20 mouse cellular contexts compared by ENCODE assay signal in the genomic region with DNA sequence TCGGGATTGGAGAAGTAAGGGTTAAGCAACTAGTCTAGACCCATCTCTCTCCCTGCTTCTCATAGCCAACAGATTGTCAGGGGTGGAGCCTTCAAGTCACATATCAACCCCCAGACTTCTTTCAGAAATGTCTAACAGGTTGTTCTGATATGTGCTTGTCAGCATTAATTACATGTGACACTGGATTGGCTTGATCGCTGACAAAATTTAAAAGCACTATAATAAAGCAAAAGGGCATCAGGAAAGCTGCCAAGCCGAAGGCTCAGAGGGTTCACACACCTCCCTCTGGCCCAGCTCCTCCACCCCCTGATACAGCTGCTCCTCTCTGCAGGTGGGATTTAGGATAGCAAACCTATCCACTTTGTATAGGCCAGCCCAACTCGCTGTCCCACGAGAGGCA.
DNase-seq lines count a peak whose midpoint lies in the region; ATAC-seq and TF ChIP-seq lines count a peak whose summit lies in the region.
"Had no signal": no experiment of that assay in that cellular context is flagged by ENCODE, and none has a peak within 500 bp of the region (broad histone marks: within the 10 kb centered on the region; RNA-seq: fewer than 3 reads in every experiment).

No protein-coding gene starts in this region.

- H3K4me3 ChIP-seq in heart, embryonic 16.5 days (ENCODE audit: low read length) = no peak overlapping the region
- H3K4me3 ChIP-seq in kidney, embryonic 14.5 days (ENCODE audit: low read length) = no peak overlapping the region
- H3K4me3 ChIP-seq in cerebellum, adult 2 months (replicated peaks; ENCODE audit: insufficient read depth, low read depth, low read length) = no peak overlapping the region
- H3K4me3 ChIP-seq: embryonic facial prominence, embryonic 15.5 days; heart, embryonic 10.5 days; midbrain, embryonic 13.5 days; myocyte had no signal

- peak overlapping the region; percentile 25; the same call in 1 of the 2 replicates for H3K27ac ChIP-seq in heart, embryonic 16.5 days (ENCODE audit: low read length)
- H3K27ac ChIP-seq in kidney, embryonic 14.5 days (ENCODE audit: low read depth, low read length) = no peak overlapping the region
- peak overlapping the region; percentile 24 for H3K27ac ChIP-seq in cerebellum, adult 2 months (ENCODE audit: insufficient read depth, low read length)
- H3K27ac ChIP-seq: embryonic facial prominence, embryonic 15.5 days; heart, embryonic 10.5 days; macrophage; midbrain, embryonic 13.5 days had no signal

- TF ChIP-seq POLR2A in cerebellum, adult 2 months (IDR thresholded peaks at IDR 0.05; ENCODE audit: borderline replicate concordance, insufficient read depth, low read length) = no peak

- H3K9ac ChIP-seq in heart, embryonic 16.5 days (ENCODE audit: low read length) = no peak overlapping the region
- no peak overlapping the region for H3K9ac ChIP-seq in kidney, embryonic 14.5 days (ENCODE audit: low read depth, low read length)
- H3K9ac ChIP-seq: embryonic facial prominence, embryonic 15.5 days; lung, embryonic 14.5 days; midbrain, embryonic 13.5 days had no signal

- no peak for TF ChIP-seq CTCF in cerebellum, adult 2 months (IDR thresholded peaks at IDR 0.05; ENCODE audit: borderline replicate concordance, insufficient read depth, low read depth, low read length)

- H3K27me3 ChIP-seq in heart, embryonic 16.5 days (ENCODE audit: control insufficient read depth, insufficient read depth, low read length) = no peaks in the 10 kb centered on the region
- H3K27me3 ChIP-seq in kidney, embryonic 14.5 days (ENCODE audit: control insufficient read depth, insufficient read depth, low read length) = no peaks in the 10 kb centered on the region
- no peaks in the 10 kb centered on the region for H3K27me3 ChIP-seq in cerebellum, adult 2 months (ENCODE audit: control insufficient read depth, insufficient read depth, low read length)
- H3K27me3 ChIP-seq: embryonic facial prominence, embryonic 15.5 days; midbrain, embryonic 13.5 days had no signal

- intact Hi-C loops in heart, postnatal 14 days (cut with DNase I) = no loop called here

- DNase-seq in heart, postnatal 14 days = no peak
- DNase-seq in kidney, adult 9 months = peak; percentile 88
- DNase-seq in cerebellum, adult 2 months = peak; percentile 44 to 57
- peak; percentile 38 to 55 for DNase-seq in cerebellum, postnatal 25 days
- no peak for DNase-seq in ovary, postnatal 36 days (ENCODE audit: low spot score)
- DNase-seq in urinary bladder, adult 2 months (ENCODE audit: low spot score) = no peak
- DNase-seq: adrenal gland, adult 2 months; gastrocnemius, postnatal 25 days; liver; lung, embryonic 14.5 days; thymus, postnatal 4 days had no signal

- no peaks in the 10 kb centered on the region for H3K9me3 ChIP-seq in heart, embryonic 16.5 days (replicated peaks; ENCODE audit: control insufficient read depth, low read length)
- no peaks in the 10 kb centered on the region for H3K9me3 ChIP-seq in kidney, embryonic 14.5 days (ENCODE audit: control insufficient read depth, low read length)
- H3K9me3 ChIP-seq: embryonic facial prominence, embryonic 15.5 days; heart, embryonic 10.5 days; midbrain, embryonic 13.5 days had no signal

- no peaks in the 10 kb centered on the region for H3K36me3 ChIP-seq in heart, embryonic 16.5 days (ENCODE audit: control insufficient read depth, insufficient read depth)
- no peaks in the 10 kb centered on the region for H3K36me3 ChIP-seq in kidney, embryonic 14.5 days (ENCODE audit: control insufficient read depth, insufficient read depth, low read length)
- H3K36me3 ChIP-seq: embryonic facial prominence, embryonic 15.5 days; heart, embryonic 10.5 days; midbrain, embryonic 13.5 days had no signal

- WGBS in heart, embryonic 16.5 days = 49% methylated on average over 5 of the region's 5 CpGs
- WGBS in kidney, embryonic 14.5 days = 62% methylated on average over 5 of the region's 5 CpGs
- 10% methylated on average over 5 of the region's 5 CpGs for WGBS in cerebellum, adult 2 months

- ATAC-seq in heart, embryonic 16.5 days (replicated peaks; ENCODE audit: extremely low read depth, insufficient read depth, low FRiP score) = peak; percentile 28; the same call in 1 of the 2 replicates
- no peak for ATAC-seq in kidney, embryonic 14.5 days (ENCODE audit: low FRiP score, low TSS enrichment)
- ATAC-seq: CD4-positive, CD25-positive, alpha-beta regulatory T cell, adult 4 months; inflammation-experienced regulatory T-cells, adult 6 months; midbrain, embryonic 13.5 days had no signal

- H3K4me1 ChIP-seq in heart, embryonic 16.5 days (ENCODE audit: control insufficient read depth, insufficient read depth, low read length) = peaks cover 25% of the 10 kb centered on the region
- peaks cover 2% of the 10 kb centered on the region for H3K4me1 ChIP-seq in kidney, embryonic 14.5 days (ENCODE audit: control insufficient read depth, insufficient read depth, low read length)
- peaks cover 6% of the 10 kb centered on the region; the same call in 1 of the 2 replicates for H3K4me1 ChIP-seq in cerebellum, adult 2 months (ENCODE audit: control insufficient read depth, insufficient read depth, low read length)

- peak overlapping the region; percentile 7; the same call in 1 of the 2 replicates for H3K4me2 ChIP-seq in heart, embryonic 16.5 days (ENCODE audit: low read depth, low read length)
- H3K4me2 ChIP-seq in kidney, embryonic 14.5 days (replicated peaks; ENCODE audit: low read depth, low read length) = no peak overlapping the region
- H3K4me2 ChIP-seq: embryonic facial prominence, embryonic 15.5 days; lung, embryonic 14.5 days; midbrain, embryonic 13.5 days had no signal

Comparison
In these comparisons a context has a peak if more than half of its experiments do, and no peak if none do; other contexts are left out.
1. DNase-seq: peak in kidney, adult 9 months (single experiment), cerebellum, adult 2 months (2 of 2) and cerebellum, postnatal 25 days (2 of 2); none in heart, postnatal 14 days (0 of 2), ovary, postnatal 36 days (single experiment) and urinary bladder, adult 2 months (single experiment).